9 mouse cellular contexts compared by ENCODE assay signal in the genomic region with DNA sequence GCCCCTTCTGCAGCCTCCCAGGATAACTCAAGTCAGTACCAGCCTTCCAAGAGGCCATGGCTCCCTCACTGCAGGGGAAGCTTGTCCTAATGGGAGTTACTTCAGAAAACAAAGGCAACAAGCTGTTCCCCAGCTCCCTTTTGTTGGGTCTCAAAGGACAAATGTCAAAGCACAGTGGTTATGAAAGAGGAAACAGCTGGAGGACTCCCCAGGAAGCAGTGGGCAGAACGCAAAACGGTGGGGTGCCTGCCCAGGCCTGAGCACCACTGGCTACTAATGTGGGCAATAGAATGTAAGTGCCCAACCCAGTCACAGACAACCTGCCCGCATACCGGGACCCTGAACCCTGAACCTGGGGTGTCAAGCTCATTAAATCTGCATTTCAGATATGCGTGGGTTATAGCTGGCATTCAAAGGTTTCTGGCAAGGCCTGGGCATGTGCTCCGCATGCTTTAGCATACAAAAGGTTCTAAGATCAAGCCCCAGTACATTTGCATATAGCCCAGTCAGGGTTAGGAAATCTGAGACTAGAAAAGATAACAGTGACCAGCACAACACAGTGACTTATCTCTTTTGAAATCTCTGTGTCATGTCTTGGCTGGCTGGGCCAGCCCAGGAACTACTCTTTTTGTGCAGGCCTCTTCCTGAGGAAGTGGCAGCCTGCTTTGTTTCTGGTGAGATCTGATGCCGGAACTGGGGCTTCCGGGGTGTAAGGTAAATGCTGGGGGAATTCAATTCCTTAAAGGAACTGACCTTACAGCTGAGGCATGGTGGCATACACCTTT. TPM values are rescaled to one million over a fixed set of nuclear protein-coding genes. Genes with fewer than 3 reads are reported as not detected.
DNase-seq lines count a peak whose midpoint lies in the region; ATAC-seq and TF ChIP-seq lines count a peak whose summit lies in the region.
"Had no signal": no experiment of that assay in that cellular context is flagged by ENCODE, and none has a peak within 500 bp of the region (broad histone marks: within the 10 kb centered on the region; RNA-seq: fewer than 3 reads in every experiment).

No protein-coding gene starts in this region.

- H3K4me1 ChIP-seq in neural tube, embryonic 15.5 days: no peaks in the 10 kb centered on the region
- no peaks in the 10 kb centered on the region; the same call in 1 of the 2 replicates for H3K4me1 ChIP-seq in bone marrow, adult 2 months (ENCODE audit: control insufficient read depth, insufficient read depth, low read length)
- peaks cover 19% of the 10 kb centered on the region for H3K4me1 ChIP-seq in liver, postnatal 0 days (ENCODE audit: insufficient read depth)

- no peak for TF ChIP-seq CTCF in bone marrow, adult 2 months (IDR thresholded peaks at IDR 0.05; ENCODE audit: control insufficient read depth, insufficient read depth, low read length)
- TF ChIP-seq CTCF in liver, postnatal 0 days (IDR thresholded peaks at IDR 0.05; ENCODE audit: low read depth): no peak

- H3K9ac ChIP-seq in neural tube, embryonic 15.5 days (replicated peaks): no peak overlapping the region
- H3K9ac ChIP-seq in liver, postnatal 0 days (replicated peaks): no peak overlapping the region; the same call in 1 of the 2 replicates
- H3K9ac ChIP-seq: lung, embryonic 14.5 days had no signal

- no peak for DNase-seq in neural tube, embryonic 10.5 days (ENCODE audit: extremely low spot score, low spot score)
- DNase-seq in liver, postnatal 0 days: peak; percentile 52
- DNase-seq in thymus, postnatal 14 days: peak; percentile 66
- DNase-seq in left cerebral cortex, adult 18-20 months (ENCODE audit: low spot score in 2 of 2): no peak
- DNase-seq in layer of hippocampus, postnatal 14 days (ENCODE audit: low spot score in 2 of 2): no peak
- DNase-seq: gastrocnemius, postnatal 36 days; lung, embryonic 14.5 days had no signal

- no peaks in the 10 kb centered on the region for H3K9me3 ChIP-seq in neural tube, embryonic 15.5 days (replicated peaks)
- H3K9me3 ChIP-seq in liver, postnatal 0 days (ENCODE audit: low read length): no peaks in the 10 kb centered on the region

- H3K27me3 ChIP-seq in neural tube, embryonic 15.5 days (replicated peaks): no peaks in the 10 kb centered on the region
- no peaks in the 10 kb centered on the region for H3K27me3 ChIP-seq in liver, postnatal 0 days (ENCODE audit: insufficient read depth, low read length)

- TF ChIP-seq POLR2A in bone marrow, adult 2 months (IDR thresholded peaks at IDR 0.05; ENCODE audit: borderline replicate concordance, control insufficient read depth, low read depth, low read length): no peak

- 0 out of 2 replicates have a peak, but pooled peaks have one; percentile 18 for ATAC-seq in neural tube, embryonic 15.5 days (ENCODE audit: low FRiP score)
- ATAC-seq in liver, postnatal 0 days: peak; percentile 53

- no peak overlapping the region for H3K27ac ChIP-seq in neural tube, embryonic 15.5 days (replicated peaks)
- peak overlapping the region; percentile 67 for H3K27ac ChIP-seq in bone marrow, adult 2 months (ENCODE audit: control insufficient read depth, insufficient read depth, low read depth, low read length, poor library complexity)
- peak overlapping the region; percentile 80 for H3K27ac ChIP-seq in liver, postnatal 0 days (ENCODE audit: low read depth)

- TF ChIP-seq EP300 in liver, postnatal 0 days (IDR thresholded peaks at IDR 0.05; ENCODE audit: low read depth): no peak

- no peaks in the 10 kb centered on the region for H3K36me3 ChIP-seq in neural tube, embryonic 15.5 days
- H3K36me3 ChIP-seq in liver, postnatal 0 days (replicated peaks; ENCODE audit: insufficient read depth, low read length): 0 out of 2 replicates have a peak, but pooled peaks cover 2% of the 10 kb centered on the region

- no peak overlapping the region for H3K4me3 ChIP-seq in neural tube, embryonic 15.5 days (replicated peaks)
- no peak overlapping the region for H3K4me3 ChIP-seq in bone marrow, adult 2 months (replicated peaks; ENCODE audit: control insufficient read depth, low read depth, low read length)
- H3K4me3 ChIP-seq in liver, postnatal 0 days (ENCODE audit: low read depth, low read length): 0 out of 2 replicates have a peak overlapping the region, but pooled peaks have one; percentile 4

- no peak overlapping the region for H3K4me2 ChIP-seq in neural tube, embryonic 15.5 days
- peak overlapping the region; percentile 50 for H3K4me2 ChIP-seq in liver, postnatal 0 days (ENCODE audit: low read depth, low read length)
- H3K4me2 ChIP-seq: lung, embryonic 14.5 days had no signal

- 25% methylated on average over 8 of the region's 8 CpGs for WGBS in neural tube, embryonic 15.5 days
- WGBS in bone marrow, adult 2 months: 3% methylated on average over 8 of the region's 8 CpGs
- WGBS in liver, postnatal 0 days (ENCODE audit: insufficient replicate concordance): 17% methylated on average over 8 of the region's 8 CpGs

RNA-seq across cellular contexts. Expression of gene Fbp1, which starts 8.1 kb away (rescaled TPM):
- polyA plus RNA-seq in neural tube, embryonic 15.5 days (2015; fragmentation: Nextera tagmentation; extraction: Ambion mirVana): 0.29 and 14.1 TPM in 2 replicates
- 1.7 and 9.4 TPM in 2 replicates for polyA plus RNA-seq in bone marrow, adult 2 months (2011; ENCODE audit: insufficient read depth, insufficient read length, low replicate concordance, missing spikeins)
- polyA plus RNA-seq in liver, postnatal 0 days (2015; fragmentation: Nextera tagmentation; extraction: Ambion mirVana): 2,442 and 2,581 TPM in 2 replicates
- 1 to 10 TPM in 1 of 2 experiments, under 1 TPM in 1; 0.70 to 1.3 TPM for total RNA-seq in left cerebral cortex, adult 18-20 months (2021)
- total RNA-seq in layer of hippocampus, postnatal 14 days (2021): 1 to 10 TPM in 1 of 2 experiments, under 1 TPM in 1; 0.86 to 1.2 TPM
- total RNA-seq: gastrocnemius, postnatal 36 days had no signal

RNA-seq across cellular contexts. Expression of gene Fbp2, which starts 21.8 kb away (rescaled TPM):
- 1.6 and 13.8 TPM in 2 replicates for polyA plus RNA-seq in neural tube, embryonic 15.5 days (2015; fragmentation: Nextera tagmentation; extraction: Ambion mirVana)
- not detected in 2 replicates for polyA plus RNA-seq in bone marrow, adult 2 months (2011; ENCODE audit: insufficient read depth, insufficient read length, low replicate concordance, missing spikeins)
- 0.89 and 1.3 TPM in 2 replicates for polyA plus RNA-seq in liver, postnatal 0 days (2015; fragmentation: Nextera tagmentation; extraction: Ambion mirVana)
- total RNA-seq in left cerebral cortex, adult 18-20 months (2021): not detected
- total RNA-seq in layer of hippocampus, postnatal 14 days (2021): under 1 TPM in 1 of 2 experiments, not detected in 1; 0.38 TPM
- polyA plus RNA-seq: lung, embryonic 14.5 days had no signal

Comparison
In these comparisons a context has a peak if more than half of its experiments do, and no peak if none do; other contexts are left out.
1. DNase-seq: peak in liver, postnatal 0 days (single experiment) and thymus, postnatal 14 days (single experiment); none in neural tube, embryonic 10.5 days (single experiment), left cerebral cortex, adult 18-20 months (0 of 2) and layer of hippocampus, postnatal 14 days (0 of 2).
2. RNA of gene Fbp1, which starts 8.1 kb away (polyA plus RNA-seq): 2,442 to 2,581 TPM in liver, postnatal 0 days; 1.7 to 9.4 TPM in bone marrow, adult 2 months and 0.29 to 14.1 TPM in neural tube, embryonic 15.5 days; every median in the first group is over 100 times any median in the second.